Mouse (Mus musculus): ENCODE data around the gene Olfr1344. TPM values are rescaled to one million over a fixed set of nuclear protein-coding genes. Genes with fewer than 3 reads are reported as not detected.
"Not testable (repeated sequence)": the region's sequence is repeated elsewhere in the genome, so short reads cannot be mapped to it uniquely, and the experiment has no call there.

Olfr1344 gene
- polyA plus RNA-seq, 1 experiment from 2014 or later = not detected

- no peak within 1 kb of the TSS for H3K4me3 ChIP-seq
- H3K36me3 ChIP-seq (replicated peaks) = no peaks in the 10 kb centered on the region
- H3K4me1 ChIP-seq = no peaks in the 10 kb centered on the region
- DNase-seq (ENCODE audit: extremely low spot score, low spot score) = no peak
- H3K27ac ChIP-seq = no peak within 1 kb of the TSS
- H3K9me3 ChIP-seq = peaks cover 41% of the 10 kb centered on the region
- no peaks in the 10 kb centered on the region for H3K27me3 ChIP-seq (ENCODE audit: poor library complexity, severe bottlenecking)
Observed at GRCm38 (mm10) chr7:6455868-6456267, 17.4 kb downstream of the Olfr1344 start, which contains the start of gene Olfr1336. TSS of gene Olfr1336 (plus strand) at chr7:6456168.

GRCm38 (mm10) chr7:6456399-6456798, 17.9 kb downstream of the Olfr1344 start:
- Histone ChIP-seq H3K36me3 (replicated peaks) (no peaks in the 10 kb centered on the region), H3K27ac (no peak overlapping the region), H3K27me3 (ENCODE audit: poor library complexity, severe bottlenecking) (no peaks in the 10 kb centered on the region), H3K4me3 (no peak overlapping the region), H3K9me3 (peaks cover 45% of the 10 kb centered on the region), H3K4me1 (no peaks in the 10 kb centered on the region)
- 41% methylated on average over 3 of the region's 3 CpGs for WGBS
- DNase-seq (ENCODE audit: extremely low spot score, low spot score) = no peak

- H3K4me1 ChIP-seq = no peaks in the 10 kb centered on the region
- no peak within 1 kb of the TSS for H3K4me3 ChIP-seq
- no peaks in the 10 kb centered on the region for H3K27me3 ChIP-seq (ENCODE audit: poor library complexity, severe bottlenecking)
- no peak within 1 kb of the TSS for H3K27ac ChIP-seq
- no peaks in the 10 kb centered on the region for H3K36me3 ChIP-seq (replicated peaks)
- no peak for DNase-seq (ENCODE audit: extremely low spot score, low spot score)
- H3K9me3 ChIP-seq = peaks cover 5% of the 10 kb centered on the region; the same call in 1 of the 2 replicates
Observed at GRCm38 (mm10) chr7:6466951-6467350, 28.5 kb downstream of the Olfr1344 start, which contains the start of gene Olfr1346. TSS of gene Olfr1346 (plus strand) at chr7:6467101.

- H3K4me3 ChIP-seq; H3K27ac ChIP-seq; DNase-seq (ENCODE audit: extremely low spot score, low spot score); H3K27me3 ChIP-seq (ENCODE audit: poor library complexity, severe bottlenecking); H3K36me3 ChIP-seq (replicated peaks); H3K4me1 ChIP-seq: not testable (repeated sequence)
- H3K9me3 ChIP-seq = peaks cover 47% of the 10 kb centered on the region
- WGBS = 79% methylated on average over 2 of the region's 2 CpGs
Observed at GRCm38 (mm10) chr7:6477633-6478032, 39.1 kb downstream of the Olfr1344 start.

- Histone ChIP-seq H3K4me1 (no peaks in the 10 kb centered on the region), H3K9me3 (peaks cover 41% of the 10 kb centered on the region), H3K36me3 (replicated peaks) (no peaks in the 10 kb centered on the region), H3K27me3 (ENCODE audit: poor library complexity, severe bottlenecking) (no peaks in the 10 kb centered on the region), H3K4me3 (no peak within 1 kb of the TSS), H3K27ac (no peak within 1 kb of the TSS)
- 46% methylated on average over 2 of the region's 2 CpGs for WGBS
- DNase-seq (ENCODE audit: extremely low spot score, low spot score) = no peak
Observed at GRCm38 (mm10) chr7:6486841-6487240, 48.4 kb downstream of the Olfr1344 start, which contains the start of gene Olfr5. TSS of gene Olfr5 (minus strand) at chr7:6486941.

Other genes with a start within 250 kb of the Olfr1344 start
- not detected in 2 replicates for gene Galp, start 241.6 kb upstream of the Olfr1344 start, polyA plus RNA-seq (2016; fragmentation: Nextera tagmentation; extraction: Ambion mirVana)
- gene Zscan5b, start 216.4 kb upstream of the Olfr1344 start, polyA plus RNA-seq (2016; fragmentation: Nextera tagmentation; extraction: Ambion mirVana) = not detected in 2 replicates
- not detected in 2 replicates for gene Epp13, start 186.0 kb upstream of the Olfr1344 start, polyA plus RNA-seq (2016; fragmentation: Nextera tagmentation; extraction: Ambion mirVana)
- gene Zfp667, start 152.1 kb upstream of the Olfr1344 start, polyA plus RNA-seq (2016; fragmentation: Nextera tagmentation; extraction: Ambion mirVana) = 6.3 and 6.6 TPM in 2 replicates
- 6.0 and 6.8 TPM in 2 replicates for gene Zfp583, start 107.4 kb upstream of the Olfr1344 start, polyA plus RNA-seq (2016; fragmentation: Nextera tagmentation; extraction: Ambion mirVana)
- gene Gm3854, start 94.9 kb upstream of the Olfr1344 start, polyA plus RNA-seq (2016; fragmentation: Nextera tagmentation; extraction: Ambion mirVana) = 2.7 and 3.4 TPM in 2 replicates
- 1.9 and 2.1 TPM in 2 replicates for gene Zfp78, start 75.4 kb upstream of the Olfr1344 start, polyA plus RNA-seq (2016; fragmentation: Nextera tagmentation; extraction: Ambion mirVana)
- gene Zfp28, start 55.4 kb upstream of the Olfr1344 start, polyA plus RNA-seq (2016; fragmentation: Nextera tagmentation; extraction: Ambion mirVana) = 9.3 and 10.9 TPM in 2 replicates
- gene Smim17, start 40.0 kb upstream of the Olfr1344 start, polyA plus RNA-seq (2016; fragmentation: Nextera tagmentation; extraction: Ambion mirVana) = 0.34 and 0.90 TPM in 2 replicates
- gene Gm20715, start 28.4 kb upstream of the Olfr1344 start, polyA plus RNA-seq (2016; fragmentation: Nextera tagmentation; extraction: Ambion mirVana) = not detected in 2 replicates
- gene Olfr1336, start 17.5 kb downstream of the Olfr1344 start, polyA plus RNA-seq (2016; fragmentation: Nextera tagmentation; extraction: Ambion mirVana) = not detected in 2 replicates
- not detected in 2 replicates for gene Olfr1346, start 28.4 kb downstream of the Olfr1344 start, polyA plus RNA-seq (2016; fragmentation: Nextera tagmentation; extraction: Ambion mirVana)
- gene Olfr5, start 48.3 kb downstream of the Olfr1344 start, polyA plus RNA-seq (2016; fragmentation: Nextera tagmentation; extraction: Ambion mirVana) = not detected in 2 replicates
- gene Olfr1347, start 61.1 kb downstream of the Olfr1344 start, polyA plus RNA-seq (2016; fragmentation: Nextera tagmentation; extraction: Ambion mirVana) = not detected in 2 replicates
- not detected in 2 replicates for gene Olfr1348, start 70.1 kb downstream of the Olfr1344 start, polyA plus RNA-seq (2016; fragmentation: Nextera tagmentation; extraction: Ambion mirVana)
- 0.04 and 0.12 TPM in 2 replicates for gene Olfr1349, start 84.3 kb downstream of the Olfr1344 start, polyA plus RNA-seq (2016; fragmentation: Nextera tagmentation; extraction: Ambion mirVana)
- not detected in 2 replicates for gene Olfr1350, start 126.2 kb downstream of the Olfr1344 start, polyA plus RNA-seq (2016; fragmentation: Nextera tagmentation; extraction: Ambion mirVana)

All from forebrain, embryonic 10.5 days (tissue).